Mouse (Mus musculus): Measurements from ENCODE around the gene Gstm4. TPM values are rescaled to one million over a fixed set of nuclear protein-coding genes. Genes with fewer than 3 reads are reported as not detected.

Gene Gstm4
- 12.7 and 15.3 TPM in 2 replicates for polyA plus RNA-seq (2015; fragmentation: Nextera tagmentation; extraction: Ambion mirVana)

- 4% methylated on average over 29 of the region's 29 CpGs for WGBS
- peak within 1 kb of the TSS; percentile 52 for H3K4me3 ChIP-seq (replicated peaks)
- peak; percentile 88 for ATAC-seq (ENCODE audit: insufficient number of reproducible peaks, low FRiP score, low TSS enrichment, low read depth)
These were observed at the start of gene Gstm4 for GRCm38 (mm10) chr3:108044394-108045140. Gstm4 (minus strand) TSS chr3:108044894.

DNA sequence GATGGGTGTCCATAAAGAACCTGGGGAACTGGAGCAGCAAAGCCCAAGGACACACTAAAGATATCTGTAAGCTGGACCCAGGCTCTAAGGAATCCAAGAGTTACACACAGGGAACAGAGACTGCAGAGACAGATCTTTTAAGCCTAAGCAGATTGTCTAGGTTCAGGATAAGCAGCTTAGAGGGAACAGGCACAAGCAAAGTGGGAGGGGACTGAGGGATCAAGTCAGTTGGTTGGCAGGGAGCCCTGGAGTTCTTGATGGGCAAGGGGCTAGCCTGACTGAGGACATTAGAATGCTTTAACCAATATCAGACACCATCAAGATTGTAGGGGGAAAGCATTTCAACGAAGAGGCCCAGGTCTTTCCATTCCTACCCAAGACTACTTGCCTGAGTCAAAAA, 49.5 kb upstream of the Gstm4 start:
- Histone ChIP-seq H3K4me1 (peaks cover 12% of the 10 kb centered on the region), H3K27me3 (no peaks in the 10 kb centered on the region), H3K9ac (no peak overlapping the region), H3K27ac (replicated peaks) (no peak overlapping the region), H3K4me3 (replicated peaks) (no peak overlapping the region), H3K36me3 (no peaks in the 10 kb centered on the region), H3K9me3 (replicated peaks) (no peaks in the 10 kb centered on the region), H3K4me2 (replicated peaks) (no peak overlapping the region)
- ATAC-seq (ENCODE audit: insufficient number of reproducible peaks, low FRiP score, low TSS enrichment, low read depth) = no peak
- WGBS = 89% methylated on average over 1 of the region's 1 CpGs

More at GRCm38 (mm10) chr3:108044394-108045140, at the start of gene Gstm4:
- H3K27ac ChIP-seq (replicated peaks) = peak within 1 kb of the TSS; percentile 35
- no peaks in the 10 kb centered on the region for H3K27me3 ChIP-seq
- H3K4me1 ChIP-seq = peaks cover 6% of the 10 kb centered on the region; the same call in 1 of the 2 replicates
- no peaks in the 10 kb centered on the region for H3K36me3 ChIP-seq
- H3K9me3 ChIP-seq (replicated peaks) = no peaks in the 10 kb centered on the region
- peak within 1 kb of the TSS; percentile 76 for H3K4me2 ChIP-seq (replicated peaks)
- peak within 1 kb of the TSS; percentile 37; the same call in 1 of the 2 replicates for H3K9ac ChIP-seq

DNA sequence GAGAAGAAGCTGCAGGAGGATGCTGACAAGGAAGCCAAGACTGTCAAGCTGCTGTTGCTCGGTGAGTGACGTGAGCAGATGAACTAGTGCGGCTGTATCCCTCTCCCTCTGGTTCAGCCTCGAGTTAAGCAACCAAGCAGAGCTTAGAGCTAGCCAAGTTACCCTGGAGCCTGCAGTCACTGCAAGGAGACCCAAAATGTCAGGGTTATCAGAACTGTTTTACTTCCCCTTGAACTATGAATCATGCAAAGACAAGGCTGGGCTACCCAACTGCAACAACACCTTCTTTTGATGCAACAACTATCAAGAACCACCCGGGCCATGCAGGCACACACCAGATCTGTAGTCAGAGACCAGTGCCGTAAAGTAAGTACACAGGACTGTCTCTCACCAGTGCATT, 48.6 kb upstream of the Gstm4 start:
- Histone ChIP-seq H3K9me3 (replicated peaks) (no peaks in the 10 kb centered on the region), H3K27me3 (no peaks in the 10 kb centered on the region), H3K4me2 (replicated peaks) (no peak overlapping the region), H3K27ac (replicated peaks) (no peak overlapping the region), H3K4me3 (replicated peaks) (no peak overlapping the region), H3K9ac (no peak overlapping the region), H3K36me3 (no peaks in the 10 kb centered on the region), H3K4me1 (peaks cover 18% of the 10 kb centered on the region)
- ATAC-seq (ENCODE audit: insufficient number of reproducible peaks, low FRiP score, low TSS enrichment, low read depth) = no peak
- 55% methylated on average over 6 of the region's 6 CpGs for WGBS

DNA sequence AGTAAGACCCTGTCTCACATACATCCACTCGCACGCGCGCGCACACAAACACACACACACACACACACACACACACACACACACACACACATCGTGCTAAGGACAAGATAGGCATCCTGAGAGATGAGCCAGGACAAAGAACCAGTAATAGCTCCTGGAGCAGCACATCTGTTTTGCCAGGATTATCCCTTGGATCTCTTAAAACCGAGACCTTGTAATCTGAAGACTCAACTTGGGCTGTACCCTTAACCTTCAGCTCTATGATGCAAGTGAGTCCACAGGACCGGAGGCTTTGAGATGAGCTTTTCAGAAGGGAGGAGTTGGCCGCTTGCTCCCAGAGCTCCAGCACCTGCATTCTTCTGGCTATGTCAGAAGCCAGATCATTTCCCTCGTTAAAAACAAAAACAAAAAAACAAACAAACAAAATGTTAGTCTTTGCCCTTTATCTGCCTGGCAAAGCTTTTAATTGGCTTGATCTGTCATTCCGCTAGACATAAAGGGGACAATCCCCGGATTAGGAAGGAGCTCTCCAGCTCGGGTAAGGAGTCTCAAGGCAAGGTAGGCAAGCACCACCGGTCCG, 47.9 kb upstream of the Gstm4 start, which contains the start of gene Gnat2:
Gene Gnat2, plus strand, starts transcription at position 254 of the 580 bp plus-strand sequence.
- WGBS = 70% methylated on average over 15 of the region's 15 CpGs
- no peak within 1 kb of the TSS for H3K4me2 ChIP-seq (replicated peaks)

GRCm38 (mm10) chr3:108092030-108092429, 47.3 kb upstream of the Gstm4 start:
- H3K4me3 ChIP-seq (replicated peaks) = no peak overlapping the region
- ATAC-seq (ENCODE audit: insufficient number of reproducible peaks, low FRiP score, low TSS enrichment, low read depth) = no peak
- H3K4me1 ChIP-seq = peaks cover 25% of the 10 kb centered on the region
- WGBS = 77% methylated on average over 6 of the region's 6 CpGs
- H3K9me3 ChIP-seq (replicated peaks) = no peaks in the 10 kb centered on the region
- no peak overlapping the region for H3K9ac ChIP-seq
- H3K36me3 ChIP-seq = no peaks in the 10 kb centered on the region
- H3K27me3 ChIP-seq = no peaks in the 10 kb centered on the region
- no peak overlapping the region for H3K27ac ChIP-seq (replicated peaks)
- H3K4me2 ChIP-seq (replicated peaks) = no peak overlapping the region

More for the DNA sequence above, 47.9 kb upstream of the Gstm4 start, which contains the start of gene Gnat2:
- H3K9ac ChIP-seq = no peak within 1 kb of the TSS
- ATAC-seq (ENCODE audit: insufficient number of reproducible peaks, low FRiP score, low TSS enrichment, low read depth) = no peak
- H3K4me3 ChIP-seq (replicated peaks) = no peak within 1 kb of the TSS
- no peak within 1 kb of the TSS for H3K27ac ChIP-seq (replicated peaks)
- no peaks in the 10 kb centered on the region for H3K9me3 ChIP-seq (replicated peaks)
- H3K27me3 ChIP-seq = no peaks in the 10 kb centered on the region
- no peaks in the 10 kb centered on the region for H3K36me3 ChIP-seq
- peaks cover 19% of the 10 kb centered on the region for H3K4me1 ChIP-seq

DNA sequence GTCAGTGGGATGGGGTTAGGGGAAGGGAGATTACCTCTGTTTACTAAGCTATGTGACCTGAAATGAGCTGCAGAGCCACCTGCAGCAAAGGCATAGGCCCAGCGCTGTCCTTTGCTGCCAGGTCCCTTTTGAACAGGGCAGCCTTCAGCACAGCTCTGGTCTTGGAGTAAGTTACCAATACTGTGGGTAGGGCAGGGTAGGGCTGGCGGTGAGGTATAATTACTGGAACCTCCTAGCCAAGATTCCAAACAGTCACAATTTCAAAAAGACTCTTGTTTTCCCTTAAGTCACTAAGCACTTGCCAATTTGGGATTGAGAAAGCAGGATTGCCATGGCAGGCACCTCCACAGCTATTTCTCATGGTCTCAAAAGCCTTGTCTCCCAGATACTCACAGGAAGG, 45.9 kb upstream of the Gstm4 start:
- peak overlapping the region; percentile 48; the same call in 1 of the 2 replicates for H3K27ac ChIP-seq (replicated peaks)

DNA sequence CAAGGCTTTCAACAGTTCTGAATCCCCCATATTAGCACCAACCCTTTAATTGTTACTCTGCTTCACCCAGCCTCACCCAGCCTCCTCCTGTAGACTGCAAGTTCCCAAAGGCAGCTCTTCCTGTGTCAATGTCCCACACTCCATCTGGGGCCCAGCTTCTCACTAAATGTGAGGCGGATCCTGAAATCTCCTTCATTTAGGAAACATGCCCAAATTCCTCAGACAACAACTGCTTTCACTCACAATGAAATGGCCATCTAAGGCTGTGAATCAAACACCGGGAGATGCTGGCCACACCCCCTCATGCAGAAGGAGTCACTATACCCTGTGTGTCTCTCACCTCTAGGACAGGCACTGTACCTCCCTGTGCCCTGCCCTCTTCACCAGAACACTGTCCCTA, 45.2 kb upstream of the Gstm4 start:
- WGBS = 32% methylated on average over 2 of the region's 2 CpGs
- no peaks in the 10 kb centered on the region for H3K9me3 ChIP-seq (replicated peaks)
- peak overlapping the region; percentile 48; the same call in 1 of the 2 replicates for H3K27ac ChIP-seq (replicated peaks)
- no peak overlapping the region for H3K4me3 ChIP-seq (replicated peaks)
- no peak for ATAC-seq (ENCODE audit: insufficient number of reproducible peaks, low FRiP score, low TSS enrichment, low read depth)
- H3K4me2 ChIP-seq (replicated peaks) = no peak overlapping the region
- no peaks in the 10 kb centered on the region for H3K27me3 ChIP-seq
- H3K36me3 ChIP-seq = no peaks in the 10 kb centered on the region
- H3K9ac ChIP-seq = no peak overlapping the region
- peaks cover 45% of the 10 kb centered on the region for H3K4me1 ChIP-seq

More for the DNA sequence above, 45.9 kb upstream of the Gstm4 start:
- peaks cover 40% of the 10 kb centered on the region for H3K4me1 ChIP-seq
- H3K36me3 ChIP-seq = no peaks in the 10 kb centered on the region
- no peaks in the 10 kb centered on the region for H3K9me3 ChIP-seq (replicated peaks)
- no peak overlapping the region for H3K9ac ChIP-seq
- no peak overlapping the region for H3K4me3 ChIP-seq (replicated peaks)
- 72% methylated on average over 2 of the region's 2 CpGs for WGBS
- no peak overlapping the region for H3K4me2 ChIP-seq (replicated peaks)
- ATAC-seq (ENCODE audit: insufficient number of reproducible peaks, low FRiP score, low TSS enrichment, low read depth) = no peak
- H3K27me3 ChIP-seq = no peaks in the 10 kb centered on the region

- ATAC-seq (ENCODE audit: insufficient number of reproducible peaks, low FRiP score, low TSS enrichment, low read depth) = no peak
- no peak overlapping the region for H3K9ac ChIP-seq
These were observed 44.2 kb upstream of the Gstm4 start for GRCm38 (mm10) chr3:108088842-108089380.

GRCm38 (mm10) chr3:108087329-108087728, 42.6 kb upstream of the Gstm4 start:
- ATAC-seq (ENCODE audit: insufficient number of reproducible peaks, low FRiP score, low TSS enrichment, low read depth) = no peak
- no peak overlapping the region for H3K4me3 ChIP-seq (replicated peaks)
- no peak overlapping the region for H3K9ac ChIP-seq
- H3K4me1 ChIP-seq = peaks cover 69% of the 10 kb centered on the region
- H3K27ac ChIP-seq (replicated peaks) = no peak overlapping the region; the same call in 1 of the 2 replicates
- no peak overlapping the region for H3K4me2 ChIP-seq (replicated peaks)
- H3K9me3 ChIP-seq (replicated peaks) = no peaks in the 10 kb centered on the region
- H3K27me3 ChIP-seq = no peaks in the 10 kb centered on the region
- no peaks in the 10 kb centered on the region for H3K36me3 ChIP-seq
- WGBS = 83% methylated on average over 3 of the region's 3 CpGs

More at GRCm38 (mm10) chr3:108088842-108089380, 44.2 kb upstream of the Gstm4 start:
- no peaks in the 10 kb centered on the region for H3K9me3 ChIP-seq (replicated peaks)
- 0 out of 2 replicates have a peak overlapping the region, but pooled peaks have one; percentile 34 for H3K27ac ChIP-seq (replicated peaks)
- H3K4me2 ChIP-seq (replicated peaks) = no peak overlapping the region
- H3K36me3 ChIP-seq = no peaks in the 10 kb centered on the region
- H3K4me1 ChIP-seq = peaks cover 55% of the 10 kb centered on the region
- H3K4me3 ChIP-seq (replicated peaks) = no peak overlapping the region
- H3K27me3 ChIP-seq = no peaks in the 10 kb centered on the region
- 31% methylated on average over 5 of the region's 5 CpGs for WGBS

DNA sequence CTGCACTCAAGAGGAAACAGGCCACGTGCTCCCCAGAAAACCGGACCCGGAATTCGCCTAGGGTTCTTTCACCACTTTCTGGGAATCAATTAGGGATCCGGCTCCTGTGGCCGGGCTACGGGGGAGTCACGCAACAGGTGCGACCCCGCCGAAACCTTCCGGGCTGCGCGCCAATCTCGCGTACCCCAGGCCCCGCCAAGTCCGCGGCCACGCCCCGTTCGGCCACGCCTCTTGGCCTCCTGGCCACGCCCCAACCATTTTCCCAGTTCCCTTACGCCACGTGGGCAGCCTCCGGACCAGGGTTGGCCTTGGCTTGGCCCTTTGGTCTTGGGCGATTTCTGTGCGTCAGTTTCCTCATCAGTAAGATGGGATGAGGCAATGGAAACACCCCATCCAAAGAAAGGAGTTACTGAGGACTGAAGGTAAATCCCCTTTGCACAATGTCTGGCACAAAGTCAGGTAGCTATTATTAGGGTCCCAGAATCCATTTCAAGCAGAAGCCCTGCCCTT, 41.8 kb upstream of the Gstm4 start, which contains the start of gene Ampd2:
Gene Ampd2, minus strand, starts transcription at position 182 of the 510 bp plus-strand sequence.
- Histone ChIP-seq H3K4me1 (peaks cover 77% of the 10 kb centered on the region), H3K27me3 (no peaks in the 10 kb centered on the region)
- under 1% methylated on average over 29 of the region's 29 CpGs for WGBS

More for the DNA sequence above, 41.8 kb upstream of the Gstm4 start, which contains the start of gene Ampd2:
- Histone ChIP-seq H3K9me3 (replicated peaks) (no peaks in the 10 kb centered on the region), H3K27ac (replicated peaks) (peak within 1 kb of the TSS; percentile 89), H3K9ac (peak within 1 kb of the TSS; percentile 67), H3K4me2 (replicated peaks) (peak within 1 kb of the TSS; percentile 100), H3K36me3 (no peaks in the 10 kb centered on the region), H3K4me3 (replicated peaks) (peak within 1 kb of the TSS; percentile 67)
- ATAC-seq (ENCODE audit: insufficient number of reproducible peaks, low FRiP score, low TSS enrichment, low read depth) = no peak

Measured in embryonic facial prominence, embryonic 15.5 days (tissue).